In the genomic region with DNA sequence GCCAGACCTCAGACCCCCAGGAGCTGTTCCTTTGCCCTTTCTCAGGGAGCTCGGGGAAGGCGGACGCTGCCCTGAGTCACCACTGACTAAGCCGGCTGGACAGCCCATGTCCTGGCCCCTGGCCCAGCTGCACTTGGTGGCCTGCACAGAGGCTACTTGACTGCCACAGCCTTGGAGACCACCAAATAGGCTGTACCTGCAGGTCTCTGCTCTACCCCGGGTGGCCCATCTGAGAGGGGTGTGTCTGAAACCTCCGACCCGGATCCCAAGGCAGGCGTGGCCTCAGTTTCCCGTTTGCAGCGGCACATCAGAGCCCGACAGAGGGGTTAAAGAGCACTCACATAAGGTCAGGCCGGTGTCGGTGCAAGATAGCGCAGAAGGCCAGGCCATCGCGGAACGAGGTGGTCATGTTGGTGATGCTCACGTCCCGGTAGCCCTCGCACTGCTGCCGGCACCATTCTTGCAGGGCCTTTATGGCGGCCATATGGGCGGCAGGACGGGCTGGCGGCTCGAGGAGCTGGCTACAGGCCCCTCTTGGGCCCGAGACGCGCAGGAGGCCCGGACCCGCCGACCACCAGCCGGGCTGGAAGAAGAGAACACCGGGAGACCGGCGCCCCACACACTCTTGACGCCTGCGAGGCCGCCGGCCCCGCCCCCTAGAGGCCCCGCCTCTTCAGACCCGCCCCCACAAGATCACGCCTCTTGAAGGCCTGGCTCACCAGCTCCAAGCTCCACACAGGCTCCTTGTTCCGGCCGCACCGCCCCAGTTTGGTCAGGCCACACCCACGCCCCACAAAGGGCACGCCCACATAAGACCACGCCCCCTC, we compare ENCODE assay signal across 8 mouse cellular contexts. TPM values are rescaled to one million over a fixed set of nuclear protein-coding genes. Genes with fewer than 3 reads are reported as not detected.
DNase-seq lines count a peak whose midpoint lies in the region; ATAC-seq lines count a peak whose summit lies in the region.

A gene (minus strand): TSS at position 660 of the 827 bp plus-strand sequence.

- 8% methylated on average over 39 of the region's 50 CpGs for WGBS in hindbrain, embryonic 16.5 days
- 3% methylated on average over 38 of the region's 50 CpGs for WGBS in macrophage (ENCODE audit: missing documents)

- peaks cover 40% of the 10 kb centered on the region for H3K79me2 ChIP-seq in macrophage (ENCODE audit: inconsistent target)

- H3K4me3 ChIP-seq in hindbrain, embryonic 16.5 days (ENCODE audit: low read length) = peak within 1 kb of the TSS; percentile 61
- H3K4me3 ChIP-seq in macrophage (ENCODE audit: inconsistent target) = peak within 1 kb of the TSS; percentile 57

- H3K9me3 ChIP-seq in hindbrain, embryonic 16.5 days (ENCODE audit: control insufficient read depth, low read length) = no peaks in the 10 kb centered on the region

- no peaks in the 10 kb centered on the region for H3K27me3 ChIP-seq in hindbrain, embryonic 16.5 days (replicated peaks; ENCODE audit: control insufficient read depth, insufficient read depth, low read length)

- peak; percentile 92 for DNase-seq in WW6 (ENCODE audit: low read depth, low spot score)
- DNase-seq in cerebellum, postnatal 4 days (ENCODE audit: low spot score in 2 of 2) = peak; percentile 67 to 86
- DNase-seq in gastrocnemius, adult 18-20 months (ENCODE audit: low spot score) = peak; percentile 96
- peak; percentile 64 to 72 for DNase-seq in left cerebral cortex, adult 18-20 months (ENCODE audit: low spot score in 2 of 2)
- DNase-seq in right cerebral cortex, adult 18-20 months = peak; percentile 85
- peak; percentile 82 for DNase-seq in urinary bladder, postnatal 10 days (ENCODE audit: low spot score)

- H3K4me2 ChIP-seq in hindbrain, embryonic 16.5 days (ENCODE audit: low read length) = peak within 1 kb of the TSS; percentile 81

- peaks cover 27% of the 10 kb centered on the region for H3K4me1 ChIP-seq in hindbrain, embryonic 16.5 days (ENCODE audit: control insufficient read depth, insufficient read depth, low read depth, low read length)

- ATAC-seq in hindbrain, embryonic 16.5 days = peak; percentile 97

- peak within 1 kb of the TSS; percentile 33; the same call in 1 of the 2 replicates for H3K27ac ChIP-seq in hindbrain, embryonic 16.5 days (ENCODE audit: low read depth, low read length)
- H3K27ac ChIP-seq in macrophage = peak within 1 kb of the TSS; percentile 66

- peak within 1 kb of the TSS; percentile 70 for H3K9ac ChIP-seq in hindbrain, embryonic 16.5 days (ENCODE audit: low read depth, low read length)

- H3K36me3 ChIP-seq in hindbrain, embryonic 16.5 days (ENCODE audit: control insufficient read depth, insufficient read depth, low read length) = no peaks in the 10 kb centered on the region
- no peaks in the 10 kb centered on the region for H3K36me3 ChIP-seq in macrophage (ENCODE audit: inconsistent target)

RNA-seq across cellular contexts. Expression of the gene that starts here (rescaled TPM):
- total RNA-seq in gastrocnemius, adult 18-20 months (2021) = under 1 TPM; 0.30 to 0.57 TPM
- 12.3 and 12.9 TPM in 2 replicates for polyA plus RNA-seq in hindbrain, embryonic 16.5 days (2015; fragmentation: Nextera tagmentation; extraction: Ambion mirVana)
- total RNA-seq in left cerebral cortex, adult 18-20 months (2021) = 1 to 10 TPM; 1.5 to 2.1 TPM
- 100 to 1,000 TPM in 1 of 26 experiments, 10 to 100 TPM in 25; 10.5 to 143 (median 27.1) TPM for total RNA-seq in macrophage (2018; cell fraction: chromatin; rRNA removed)
- 10 to 100 TPM in 11 of 26 experiments, 1 to 10 TPM in 15; 4.8 to 23.2 (median 9.4) TPM for total RNA-seq in macrophage (2018; cell fraction: cytosol; rRNA removed)
- total RNA-seq in macrophage (2018; cell fraction: nucleus; rRNA removed) = 10 to 100 TPM in 20 of 26 experiments, 1 to 10 TPM in 6; 5.0 to 46.3 (median 14.8) TPM
- polyA plus RNA-seq in macrophage (2018) = 3.8 to 12.7 TPM (median 7.4 TPM) in 3 replicates

Comparison
In these comparisons a context has a peak if more than half of its experiments do, and no peak if none do; other contexts are left out.
1. Peak in every context shown above with its lines: DNase-seq, ATAC-seq, H3K4me3 ChIP-seq and H3K27ac ChIP-seq.
2. Peak in DNase-seq in gastrocnemius, adult 18-20 months; RNA of the gene not detected or under 1 TPM.